Mouse (Mus musculus) G1E (cell line): ENCODE results near the gene March1.

Source experiments
- CTCF ChIP-seq: IDR thresholded peaks from 2 replicates; pipeline ENCODE4 v1.5.1; 2012; ENCODE audit warnings: low read depth, low read length, inconsistent platforms, mixed read lengths
- TAL1 ChIP-seq: conservative IDR thresholded peaks from 2 replicates; pipeline ENCODE4 v1.6.1; 2012; ENCODE audit warnings: low read depth, low read length, inconsistent platforms, mixed read lengths

DNA sequence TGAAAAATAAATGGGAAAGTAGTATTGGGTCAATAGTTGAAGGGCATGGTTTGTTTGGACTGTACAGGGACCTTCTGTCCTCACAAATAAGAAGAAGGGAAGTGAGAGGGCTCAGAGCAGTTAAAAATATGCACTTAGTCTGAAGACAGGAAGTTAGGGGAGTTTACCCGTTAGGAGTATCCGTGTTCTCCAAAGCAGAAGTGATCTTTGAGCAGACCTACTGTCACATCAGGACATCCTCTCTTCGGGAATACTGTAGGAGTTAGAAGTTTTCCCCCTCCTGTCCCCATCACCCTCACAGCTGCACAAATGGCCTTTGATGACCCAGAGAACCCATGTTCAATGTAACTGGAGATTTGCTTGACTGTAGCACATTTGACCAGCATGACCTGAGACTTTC, 820.2 kb downstream of the March1 start:
- TF ChIP-seq CTCF = no peak
- TF ChIP-seq TAL1 = no peak
